Mouse (Mus musculus): ENCODE data around the gene Rad51d.

GRCm38 (mm10) chr11:82908608-82908989, 18.2 kb upstream of the Rad51d start:
- TF ChIP-seq HCFC1 (IDR thresholded peaks at IDR 0.05; ENCODE audit: borderline replicate concordance, insufficient read depth, low read length) (no peak), ZC3H11A (IDR thresholded peaks at IDR 0.05; ENCODE audit: borderline replicate concordance, low read depth, low read length) (no peak), ZNF384 (IDR thresholded peaks at IDR 0.05; ENCODE audit: low read depth, low read length) (no peak)

Measured in ES-E14 (cell line).